Mouse (Mus musculus) left cerebral cortex, postnatal 14 days (tissue): ENCODE data around the gene Cxcl15. TPM values are rescaled to one million over a fixed set of nuclear protein-coding genes. Genes with fewer than 3 reads are reported as not detected.

Experiments used
- DNase-seq, 2 experiments: peaks; one replicate each; pipeline ENCODE4 v3.0.0; 2021 to 2022; ENCODE audit warnings: low spot score in 2 of 2, mixed read lengths in 1 of 2
- intact Hi-C: fragments of 180-260 bp; cut with DNase I; formaldehyde crosslinking; loops from one replicate; pipeline ENCODE4 v1.15.1; 2025
- long read RNA-seq, 2 experiments: library from polyadenylated mRNA; stranded (forward); transcript quantifications; one replicate each; pipeline ENCODE4 v2.0.0; 2021
- total RNA-seq, 2 experiments: library from RNA; stranded (reverse); gene quantifications; 2 replicates each; pipeline ENCODE4 v1.2.3; 2021

The Cxcl15 gene
- not detected for total RNA-seq
- long read RNA-seq, experiment 1, result 0 reads
- long read RNA-seq, experiment 2, result 0 reads

DNA sequence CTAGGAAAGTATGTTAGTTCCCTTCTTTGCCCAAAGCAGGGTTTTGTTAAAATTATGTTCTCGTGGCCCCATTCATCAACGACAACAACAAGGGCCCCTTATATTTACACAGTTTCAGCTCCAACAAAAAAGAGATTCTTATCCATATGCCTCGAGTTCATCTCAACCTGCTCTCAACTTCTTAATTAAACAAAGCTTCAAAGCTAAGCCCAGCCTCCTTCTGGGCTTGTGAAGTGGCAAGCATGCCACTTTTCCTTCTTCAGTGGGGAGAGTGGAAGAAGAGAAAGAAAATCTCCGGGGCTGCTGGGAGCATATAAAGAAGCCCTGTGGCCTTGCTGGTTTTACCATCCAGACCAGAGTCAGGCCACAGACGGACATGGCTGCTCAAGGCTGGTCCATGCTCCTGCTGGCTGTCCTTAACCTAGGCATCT lies at the start of gene Cxcl15:
Gene Cxcl15 (plus strand): TSS at position 340 of the 431 bp plus-strand sequence.
- intact Hi-C loops, result no loop called here
- DNase-seq, result no peak

DNA sequence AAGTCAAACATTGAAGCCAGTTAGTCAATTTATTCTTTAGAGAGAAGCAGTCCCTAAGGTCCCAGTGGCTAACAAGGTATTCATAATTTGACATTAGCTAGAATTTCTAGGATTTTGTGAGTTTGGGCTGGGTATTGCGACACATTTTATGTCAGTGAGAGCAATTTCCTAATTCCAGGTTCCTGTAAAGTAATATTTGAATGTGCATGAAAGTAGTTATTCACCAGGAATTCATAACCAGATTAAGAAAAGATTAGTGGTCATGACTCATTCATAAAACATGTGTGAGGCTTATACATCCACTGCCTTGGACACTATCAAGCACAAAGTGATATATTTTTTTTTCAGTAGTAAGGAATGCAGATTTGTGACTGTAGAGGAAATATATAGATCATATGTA lies 40.4 kb upstream of the Cxcl15 start:
- intact Hi-C loops, result no loop called here
- DNase-seq, result no peak

DNA sequence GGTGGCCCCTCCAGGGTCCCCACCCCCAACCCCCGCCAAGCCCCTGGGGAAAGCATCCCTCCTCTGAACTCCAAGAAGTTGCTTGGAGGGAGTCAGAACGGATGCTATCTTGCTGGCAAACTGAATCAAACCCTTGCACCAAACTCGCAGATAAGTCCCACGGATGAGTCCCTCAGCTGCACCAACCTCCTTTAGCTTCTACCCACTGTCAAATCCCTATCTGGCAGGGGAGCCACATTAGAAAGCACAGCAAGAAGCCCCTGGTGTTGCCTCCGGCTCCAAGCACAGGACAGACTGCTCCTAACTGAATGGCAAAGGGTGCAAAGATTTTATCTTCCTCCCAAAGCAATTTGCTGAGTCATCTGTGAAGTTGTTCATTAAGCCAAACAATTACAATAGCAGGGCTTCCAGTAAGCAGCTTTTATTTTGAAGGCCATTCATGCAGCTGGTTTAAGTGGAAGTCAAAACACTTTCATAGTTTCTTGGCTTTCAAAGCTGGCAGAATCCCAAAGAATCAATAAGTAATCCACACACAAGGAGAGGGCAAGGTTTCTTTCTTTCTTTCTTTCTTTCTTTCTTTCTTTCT lies 36.2 kb upstream of the Cxcl15 start:
- intact Hi-C loops, result no loop called here
- no peak for DNase-seq

DNA sequence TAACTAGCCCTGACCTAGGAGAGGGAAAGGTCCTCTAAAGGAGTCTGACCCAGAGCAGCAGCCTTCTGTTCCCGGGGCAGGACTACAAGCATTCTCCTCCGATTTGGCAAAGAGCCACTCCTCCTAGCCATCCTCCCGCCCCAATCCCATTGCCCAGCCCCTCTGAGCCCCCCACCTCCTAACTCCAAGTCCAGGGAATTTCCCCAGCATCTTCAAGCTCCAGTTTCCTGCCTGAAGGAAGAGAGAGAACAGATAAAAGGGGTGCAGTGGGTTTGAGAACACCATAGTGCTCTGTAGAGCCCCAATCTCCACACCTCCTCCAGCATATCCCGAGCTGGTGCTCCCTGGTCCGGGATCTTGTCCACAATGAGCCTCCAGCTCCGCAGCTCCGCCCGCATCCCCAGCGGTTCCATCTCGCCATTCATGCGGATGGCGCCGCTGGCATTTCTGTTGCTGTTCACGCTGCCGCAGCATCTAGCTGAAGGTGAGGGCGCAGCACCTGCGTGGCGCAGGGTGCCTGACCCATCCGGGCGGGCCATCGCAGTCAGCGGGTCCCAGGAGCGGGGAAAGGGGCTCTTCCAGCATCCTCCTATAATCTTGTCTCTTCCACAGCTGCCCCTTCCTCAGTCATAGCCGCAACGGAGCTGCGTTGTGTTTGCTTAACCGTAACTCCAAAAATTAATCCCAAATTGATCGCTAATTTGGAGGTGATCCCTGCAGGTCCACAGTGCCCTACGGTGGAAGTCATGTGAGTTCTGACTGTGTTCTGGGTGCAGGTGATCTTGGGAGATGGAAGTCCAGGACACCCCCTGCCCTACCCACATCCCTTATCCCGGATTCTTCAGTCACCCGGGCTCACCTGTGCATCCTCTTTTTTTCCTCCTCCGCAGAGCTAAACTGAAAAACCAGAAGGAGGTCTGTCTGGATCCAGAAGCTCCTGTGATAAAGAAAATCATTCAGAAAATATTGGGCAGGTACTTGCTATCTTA lies 35.0 kb upstream of the Cxcl15 start, which contains the start of gene Cxcl5:
Gene Cxcl5 (plus strand): TSS at position 284 of the 989 bp plus-strand sequence.
- intact Hi-C loops, result no loop called here
- peak in 1 of 2 experiments; percentile 20 for DNase-seq

DNA sequence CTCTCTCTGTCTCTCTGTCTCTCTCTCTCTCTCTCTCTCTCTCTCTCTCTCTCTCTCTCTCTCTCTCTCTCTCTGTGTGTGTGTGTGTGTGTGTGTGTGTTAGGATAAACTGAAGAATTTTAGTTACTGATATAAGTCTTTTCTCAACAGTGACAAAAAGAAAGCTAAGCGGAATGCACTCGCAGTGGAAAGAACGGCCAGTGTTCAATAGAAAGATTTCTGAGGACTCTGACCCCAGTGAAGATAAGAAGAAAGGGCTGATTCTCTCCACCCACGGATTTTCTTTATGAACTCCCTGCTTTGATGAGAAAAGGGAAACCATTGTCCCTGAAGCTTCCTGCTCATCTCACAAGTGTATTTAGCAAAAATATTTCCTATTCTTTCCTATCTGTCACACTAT lies 34.0 kb upstream of the Cxcl15 start:
- DNase-seq, result no peak
- intact Hi-C loops, result no loop called here

DNA sequence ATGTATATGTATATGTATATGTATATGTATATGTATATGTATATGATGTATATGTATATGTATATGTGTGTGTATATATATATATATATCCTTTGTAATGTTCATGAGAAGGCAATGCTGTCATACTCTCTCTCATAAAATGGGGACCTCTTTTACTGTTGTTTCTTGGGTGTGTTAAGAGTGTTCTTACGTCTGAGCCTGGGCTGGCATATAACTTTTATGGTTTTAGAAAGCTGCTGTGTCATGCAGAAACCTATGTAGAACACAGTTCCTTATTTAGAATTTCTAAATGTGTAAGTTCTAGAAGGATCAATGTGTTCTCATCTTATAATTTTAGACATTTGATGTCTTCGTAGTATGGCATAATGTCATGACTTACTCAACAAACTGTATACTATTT lies 33.5 kb upstream of the Cxcl15 start:
- intact Hi-C loops, result no loop called here
- no peak for DNase-seq

DNA sequence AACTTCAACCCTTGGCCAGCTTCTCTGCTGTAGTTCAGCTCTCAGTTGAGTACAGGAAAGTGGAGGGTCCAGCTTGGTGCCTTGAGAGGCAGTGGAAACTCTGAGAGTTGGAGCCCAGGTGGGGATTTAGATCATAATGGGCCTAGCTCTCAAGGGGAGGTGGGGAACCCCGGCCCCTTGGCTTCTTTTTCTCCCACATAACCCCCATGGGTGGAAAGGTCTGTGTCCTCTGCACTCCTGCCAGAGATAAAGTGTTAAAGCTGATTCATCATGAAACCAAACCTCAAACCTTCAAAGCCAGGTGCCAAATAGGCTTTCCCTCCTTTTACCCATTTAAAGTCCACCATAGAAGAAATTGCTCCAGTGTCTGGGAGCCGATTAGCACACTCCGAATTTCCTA lies 32.5 kb upstream of the Cxcl15 start:
- no peak for DNase-seq
- intact Hi-C loops, result no loop called here

DNA sequence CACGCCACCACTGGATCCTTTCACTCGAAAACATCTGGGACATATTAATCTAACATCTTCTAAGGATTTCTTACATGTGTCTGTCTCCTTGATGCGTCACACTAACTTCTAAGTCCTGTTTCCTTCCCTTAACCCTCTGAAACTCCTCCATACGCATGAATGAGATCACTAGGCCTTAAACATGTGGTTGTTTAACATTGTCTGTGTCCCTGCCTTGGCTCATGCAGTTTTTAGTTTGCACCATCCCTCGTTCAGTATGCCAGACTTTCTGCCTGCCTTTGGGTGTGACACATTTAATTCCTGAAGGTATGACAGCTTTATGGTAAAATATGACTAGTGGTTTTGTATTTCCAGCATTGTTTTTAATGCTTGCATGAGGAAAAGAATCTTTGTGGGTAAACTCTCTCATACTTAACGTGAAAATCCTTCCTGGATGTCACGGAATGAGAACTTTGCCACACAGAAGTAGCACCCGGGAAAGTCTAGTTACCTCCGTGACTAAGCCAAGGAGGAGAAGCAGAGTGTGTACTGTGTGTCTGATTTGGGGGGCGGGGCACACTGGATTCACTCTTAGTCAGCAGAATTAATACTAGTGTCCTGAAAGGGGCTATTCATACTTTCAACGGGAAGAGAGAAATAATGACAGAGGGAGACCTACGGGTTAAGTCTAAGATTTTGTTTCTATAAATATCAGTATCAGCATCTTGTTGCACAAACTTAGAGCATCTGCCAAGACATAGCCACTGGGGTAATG lies 30.2 kb upstream of the Cxcl15 start:
- intact Hi-C loops, result no loop called here
- DNase-seq, result no peak

DNA sequence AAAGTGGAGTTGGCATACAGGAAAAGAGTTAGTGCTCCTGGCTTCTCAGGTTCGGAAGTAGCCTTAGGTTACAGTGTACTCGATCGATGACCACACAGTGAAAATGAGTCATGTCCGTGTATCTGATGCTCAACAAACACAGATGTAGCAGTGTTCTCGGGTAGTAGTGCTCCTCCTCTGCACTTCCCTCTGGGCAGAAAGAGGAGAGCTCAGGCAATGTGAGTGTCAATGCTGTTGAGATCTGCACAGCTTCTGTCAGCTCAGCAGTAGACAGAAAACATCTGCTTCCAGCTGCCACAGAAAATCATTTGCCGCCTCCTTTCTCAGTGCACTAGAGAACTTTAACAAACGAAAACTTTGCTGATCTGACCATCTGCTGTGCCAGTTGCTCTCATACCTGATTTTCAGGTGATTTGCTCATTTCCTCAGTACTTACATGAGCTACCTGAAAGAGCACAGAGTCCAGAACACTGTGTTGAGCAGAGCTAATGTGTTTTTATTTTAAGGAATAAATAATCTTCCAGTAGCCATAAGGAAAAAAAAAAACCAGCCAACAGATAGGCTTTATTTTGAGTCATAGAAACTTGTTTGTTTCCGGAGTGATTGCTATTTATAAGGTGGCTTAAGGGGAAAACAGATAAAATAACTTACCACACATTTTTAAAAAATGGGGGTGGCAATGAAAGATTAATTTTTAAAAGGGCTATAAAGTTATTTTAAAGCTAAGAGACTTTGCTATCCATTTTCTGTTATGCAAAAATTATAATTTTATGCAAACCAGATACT lies 28.3 kb upstream of the Cxcl15 start:
- intact Hi-C loops, result no loop called here
- no peak for DNase-seq

DNA sequence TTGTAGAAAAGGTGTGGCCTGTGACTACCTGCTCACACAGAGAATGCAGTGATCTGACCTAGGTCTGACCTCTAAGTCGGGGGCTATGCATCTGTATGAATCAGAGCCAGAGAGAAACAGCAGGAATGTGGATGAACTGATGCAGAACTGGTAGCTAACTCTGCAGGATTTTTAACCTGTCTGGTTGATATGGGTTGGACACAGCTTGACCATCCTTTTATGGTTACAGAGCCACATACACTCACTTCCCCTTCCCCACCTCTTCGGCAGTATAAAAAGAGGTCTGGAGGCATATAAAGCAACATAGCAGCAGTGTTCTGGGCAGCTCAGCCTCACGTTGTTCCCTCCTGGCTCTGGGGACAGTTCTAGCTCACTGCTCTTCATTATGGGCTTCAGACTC lies 26.1 kb upstream of the Cxcl15 start, which contains the start of gene Ppbp:
Gene Ppbp (plus strand): TSS at position 301 of the 400 bp plus-strand sequence.
- intact Hi-C loops, result no loop called here
- no peak for DNase-seq

DNA sequence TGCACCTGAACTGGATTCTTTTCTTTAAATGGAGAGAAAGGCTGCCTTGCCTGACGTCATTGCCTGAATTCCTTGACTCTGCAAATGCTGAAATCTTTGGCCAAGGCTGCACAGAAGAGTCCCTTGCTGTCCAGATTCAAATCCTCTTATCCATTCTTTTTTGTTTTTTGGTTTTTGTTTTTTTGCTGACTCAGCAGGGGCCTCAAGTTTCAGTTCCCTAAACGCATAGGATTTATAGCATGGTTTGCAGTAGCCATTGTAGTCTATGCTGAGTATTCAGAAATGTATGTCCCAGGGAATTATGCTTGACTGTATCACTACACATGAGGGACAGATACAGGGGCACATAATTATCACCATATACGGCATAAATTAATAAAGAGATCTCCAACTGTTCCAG lies 23.0 kb upstream of the Cxcl15 start:
- intact Hi-C loops, result no loop called here
- no peak for DNase-seq

DNA sequence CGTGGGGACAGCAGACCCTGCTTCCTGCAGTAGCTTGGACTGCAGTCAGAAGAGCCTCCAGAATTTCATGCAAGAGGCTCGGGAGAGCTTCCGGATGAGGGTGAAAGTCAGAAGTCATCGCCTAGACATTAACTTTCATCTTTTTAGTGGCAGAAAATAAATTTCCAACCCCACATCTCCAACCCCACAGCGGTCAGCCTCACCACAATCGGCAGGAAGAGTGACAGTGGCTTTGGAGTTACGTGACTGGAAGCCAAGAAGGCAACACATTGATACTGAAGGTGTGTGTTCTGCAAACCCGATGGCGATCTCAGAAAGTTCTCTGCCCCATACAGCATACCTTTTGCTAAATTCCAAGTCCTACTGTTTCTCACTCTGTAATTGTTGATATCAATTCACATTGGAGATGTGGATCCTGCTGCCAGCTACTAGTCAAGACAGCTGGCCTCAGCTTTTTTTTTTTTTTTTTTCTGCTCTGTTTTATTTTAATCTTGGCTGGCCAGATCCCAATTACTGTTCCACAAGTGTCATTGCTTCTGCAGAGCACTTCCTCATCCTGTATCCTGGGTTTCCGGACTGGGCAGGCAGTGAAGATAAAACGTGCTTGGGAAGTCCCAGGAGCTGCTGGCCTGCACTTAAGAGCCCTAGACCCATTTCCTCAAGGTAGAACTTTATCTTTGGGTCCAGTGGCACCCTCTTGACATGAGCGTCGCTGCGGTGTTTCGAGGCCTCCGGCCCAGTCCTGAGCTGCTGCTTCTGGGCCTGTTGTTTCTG lies 22.3 kb upstream of the Cxcl15 start, which contains the start of gene Pf4:
Gene Pf4 (plus strand): TSS at position 556 of the 774 bp plus-strand sequence.
- DNase-seq, result peak in 1 of 2 experiments; percentile 15
- intact Hi-C loops, result no loop called here

DNA sequence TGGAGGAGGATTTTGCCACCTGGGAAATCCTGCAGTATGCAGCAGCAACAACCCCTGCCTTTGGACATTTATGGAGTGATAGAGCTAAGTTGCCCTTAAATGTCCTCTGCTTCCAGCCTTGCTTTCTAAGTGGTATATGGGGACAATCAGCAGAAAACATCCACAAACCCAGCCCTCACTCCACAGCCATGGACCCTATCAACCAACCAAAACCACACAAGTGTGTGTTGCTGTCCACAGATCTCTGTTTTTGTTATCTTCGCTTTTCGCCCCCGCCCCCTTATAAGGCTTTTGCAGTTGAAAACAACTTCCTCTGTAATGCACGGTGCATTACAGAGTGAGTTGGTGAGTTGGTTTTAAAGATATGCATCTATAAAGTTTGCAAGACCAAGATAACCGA lies 18.8 kb upstream of the Cxcl15 start:
- intact Hi-C loops, result no loop called here
- no peak for DNase-seq

DNA sequence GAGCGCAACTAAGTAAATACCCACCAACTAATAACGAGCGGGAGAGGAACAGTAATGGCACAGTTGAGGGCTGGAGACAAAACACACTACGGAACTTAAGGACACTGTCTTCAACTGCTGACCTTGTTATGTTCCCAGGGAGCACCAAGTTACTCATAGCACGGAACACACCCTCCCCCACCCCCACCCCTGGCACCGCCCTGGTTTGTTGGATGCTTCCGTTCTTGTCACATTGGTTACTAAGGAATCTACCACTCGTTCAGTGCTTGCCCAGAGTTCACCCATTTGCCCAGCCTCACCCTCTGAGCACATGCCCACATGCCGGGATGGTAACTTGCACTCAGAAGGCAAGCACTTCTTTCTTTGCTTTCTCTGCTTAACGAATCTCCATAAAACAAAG lies 16.7 kb upstream of the Cxcl15 start:
- intact Hi-C loops, result no loop called here

DNA sequence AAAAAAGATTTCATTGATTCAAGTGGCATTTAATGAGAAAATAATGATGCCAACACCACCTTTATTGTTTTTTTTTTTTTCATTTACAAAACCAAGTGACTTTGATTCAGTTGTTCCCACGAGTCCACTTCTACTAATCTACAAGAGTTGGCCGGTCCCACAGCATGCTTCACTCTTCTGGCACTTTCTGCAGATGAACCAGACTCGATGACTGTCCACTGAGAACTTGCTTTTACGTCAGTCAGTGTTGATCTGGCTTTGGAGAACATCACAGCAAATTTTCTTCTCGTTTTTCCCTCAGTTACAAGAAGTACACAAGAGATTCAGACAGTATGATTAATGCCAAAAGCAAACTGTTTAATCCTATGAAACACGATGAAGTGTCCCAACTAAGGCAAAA lies 15.5 kb upstream of the Cxcl15 start:
- intact Hi-C loops, result no loop called here

More for the DNA sequence above, 16.7 kb upstream of the Cxcl15 start:
- DNase-seq, result no peak

DNA sequence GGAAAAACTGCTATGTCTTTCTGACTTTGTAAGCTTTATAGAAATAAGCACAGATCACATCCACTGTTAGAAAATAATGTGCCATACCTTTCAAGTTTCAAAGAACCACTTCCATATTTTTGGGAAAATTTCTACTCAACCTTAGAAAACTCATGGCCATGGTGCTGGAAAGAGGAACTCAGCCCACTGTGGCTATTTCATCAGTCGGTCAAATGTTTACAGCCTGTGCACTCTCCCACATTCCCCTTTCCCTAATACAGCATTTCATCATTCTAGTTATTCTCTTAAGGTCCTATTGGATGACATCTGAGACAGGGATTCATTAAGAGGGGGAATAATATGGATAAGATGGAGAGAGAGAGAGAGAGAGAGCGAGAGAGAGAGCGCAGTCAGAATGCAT lies 10.6 kb upstream of the Cxcl15 start:
- intact Hi-C loops, result loop anchor here (10.0 kb wide), 1 partner anchor 119 kb away; no protein-coding TSS in a partner anchor
- DNase-seq, result no peak

More for the DNA sequence above, 15.5 kb upstream of the Cxcl15 start:
- no peak for DNase-seq

DNA sequence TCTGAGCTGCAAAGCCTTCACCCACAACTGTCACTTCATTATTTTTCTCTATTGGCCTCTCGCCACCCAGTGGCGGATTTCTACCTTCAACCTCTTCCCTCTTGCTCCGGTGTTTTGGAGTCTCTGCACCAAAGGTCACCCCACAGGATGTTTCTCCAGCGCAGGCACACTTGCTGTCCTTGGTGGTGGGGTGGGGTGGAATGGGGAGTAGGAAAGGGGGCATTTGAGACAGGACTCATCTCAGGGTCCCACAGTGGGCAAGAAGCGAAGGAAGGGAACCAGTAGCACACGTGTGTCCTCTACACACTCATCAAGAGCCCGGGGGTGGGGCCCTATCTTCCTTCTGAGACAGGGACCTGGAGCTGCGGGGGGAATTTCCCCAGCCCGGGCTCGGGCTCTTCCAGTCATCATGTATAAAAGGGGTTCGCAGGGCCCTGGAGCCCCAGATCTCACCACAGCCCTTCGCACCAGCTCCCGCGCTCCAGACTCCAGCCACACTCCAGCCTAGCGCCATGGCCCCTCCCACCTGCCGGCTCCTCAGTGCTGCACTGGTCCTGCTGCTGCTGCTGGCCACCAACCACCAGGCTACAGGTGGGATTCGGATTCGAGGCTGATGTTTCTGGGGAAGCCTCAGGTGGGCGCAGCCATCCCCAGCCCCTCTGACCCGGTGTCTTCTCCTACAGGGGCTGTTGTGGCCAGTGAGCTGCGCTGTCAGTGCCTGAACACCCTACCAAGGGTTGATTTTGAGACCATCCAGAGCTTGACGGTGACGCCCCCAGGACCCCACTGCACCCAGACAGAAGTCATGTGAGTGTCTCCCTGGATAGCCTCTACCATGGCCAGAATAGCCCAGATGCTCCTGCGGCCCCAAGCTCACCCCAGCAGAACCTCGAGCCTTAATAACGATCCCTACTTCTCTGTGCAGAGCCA lies 8.4 kb upstream of the Cxcl15 start, which contains the start of gene Cxcl3:
Gene Cxcl3 (plus strand): TSS at position 445 of the 930 bp plus-strand sequence.
- DNase-seq, result peak in 1 of 2 experiments; percentile 7
- intact Hi-C loops, result loop anchor here (10.0 kb wide), 1 partner anchor 121 kb away; no protein-coding TSS in a partner anchor
